Mouse (Mus musculus) fibroblast of lung, adult 2 months (primary cell): ENCODE measurements around the gene Ube2dnl2.

Experiments
- DNase-seq: peaks from one replicate; pipeline ENCODE4 v3.0.0-alpha.2; 2011; ENCODE audit warnings: low read depth

Gene Ube2dnl2

GRCm38 (mm10) chrX:114907282-114907681, at the start of gene Ube2dnl2:
Gene Ube2dnl2 (plus strand): TSS chrX:114907582.
- no peak for DNase-seq

- no peak for DNase-seq
Observed at GRCm38 (mm10) chrX:114895489-114895888, 11.9 kb upstream of the Ube2dnl2 start.

- no peak for DNase-seq
Observed at GRCm38 (mm10) chrX:114897506-114897905, 9.9 kb upstream of the Ube2dnl2 start.

- no peak for DNase-seq
Observed at GRCm38 (mm10) chrX:114903391-114903790, 4.0 kb upstream of the Ube2dnl2 start.

- DNase-seq, result no peak
Observed at GRCm38 (mm10) chrX:114904712-114905111, 2.7 kb upstream of the Ube2dnl2 start, which contains the start of gene Ube2dnl1. Gene Ube2dnl1 (plus strand): TSS chrX:114905012.

- DNase-seq, result no peak
Observed at GRCm38 (mm10) chrX:114955066-114955465, 47.7 kb downstream of the Ube2dnl2 start.
